Mouse (Mus musculus) kidney, adult 2 months (tissue): Measurements from ENCODE around the gene Cphx2.
"Not testable (repeated sequence)": the region's sequence is repeated elsewhere in the genome, so short reads cannot be mapped to it uniquely, and the experiment has no call there.

Experiments used
- CTCF ChIP-seq: fragments of 200-500 bp; conservative IDR thresholded peaks from 2 replicates; pipeline ENCODE4 v1.5.1; 2011; ENCODE audit warnings: low read depth, mild to moderate bottlenecking, control low read depth, low read length, moderate library complexity, mixed read lengths; ENCODE audit not compliant: insufficient read depth, insufficient read length
- POLR2A ChIP-seq: fragments of 200-500 bp; IDR thresholded peaks from one replicate; pipeline ENCODE4 v1.6.1; 2011; ENCODE audit warnings: low read depth, low read length, control low read depth

- TF ChIP-seq CTCF, POLR2A: not testable (repeated sequence)
Measured at GRCm38 (mm10) chr14:26076620-26077390, 4.5 kb upstream of the Cphx2 start.
